Mouse (Mus musculus): Measurements from ENCODE around the gene Ceacam9.
"Not testable (repeated sequence)": the region's sequence is repeated elsewhere in the genome, so short reads cannot be mapped to it uniquely, and the experiment has no call there.

Gene Ceacam9

DNA sequence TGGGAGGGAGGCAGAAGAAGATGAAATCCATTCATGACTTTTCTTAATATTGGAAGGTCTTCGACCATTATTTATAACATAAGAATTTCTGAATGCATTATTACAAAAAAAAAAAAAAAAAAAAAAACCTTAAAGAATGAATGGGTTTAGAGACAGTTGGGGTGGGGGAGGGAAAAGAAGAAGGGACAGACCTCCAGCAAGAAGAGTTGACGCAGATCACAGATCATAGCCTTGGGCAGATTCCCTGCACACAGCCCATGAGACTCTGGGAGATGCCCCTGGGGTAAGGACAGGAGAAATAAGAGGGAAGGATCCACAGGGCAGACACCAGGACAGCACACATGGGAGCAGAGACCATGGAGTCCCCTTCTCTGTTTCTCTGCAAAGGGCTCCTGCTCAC is at the start of gene Ceacam9:
Gene Ceacam9 (plus strand): TSS at position 301 of the 400 bp plus-strand sequence.
- DNase-seq, result no peak

GRCm38 (mm10) chr7:16673823-16674222 is 47.9 kb upstream of the Ceacam9 start:
- no peak for DNase-seq

GRCm38 (mm10) chr7:16674699-16675098 is 47.0 kb upstream of the Ceacam9 start:
- DNase-seq, result not testable (repeated sequence)

GRCm38 (mm10) chr7:16675605-16676004 is 46.1 kb upstream of the Ceacam9 start, which contains the start of gene Ceacam15:
TSS of gene Ceacam15 (minus strand) at chr7:16675705.
- no peak for DNase-seq

- not testable (repeated sequence) for DNase-seq
These were observed 41.5 kb upstream of the Ceacam9 start for GRCm38 (mm10) chr7:16680194-16680593.

DNA sequence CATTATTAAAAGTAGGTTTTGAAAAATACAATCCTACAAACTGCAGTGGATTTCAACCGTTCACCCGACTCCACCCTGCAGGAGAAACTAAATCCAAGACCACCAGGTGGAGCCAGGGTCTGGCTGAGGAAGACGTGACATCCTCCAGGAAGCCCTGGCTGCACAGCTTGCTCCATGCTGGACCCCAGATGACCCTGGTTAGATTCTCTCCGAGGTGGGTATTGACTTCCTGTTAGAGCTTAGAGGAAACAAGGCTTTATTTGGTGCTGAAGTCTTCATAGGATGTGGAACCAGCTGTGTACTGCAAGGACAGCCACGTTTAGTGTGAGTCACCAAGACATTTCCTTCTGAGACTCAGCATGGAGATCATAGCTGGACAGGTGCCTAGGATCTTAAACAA is 32.5 kb upstream of the Ceacam9 start:
- DNase-seq, result no peak

- DNase-seq, result peak; percentile 46
These were observed 26.7 kb upstream of the Ceacam9 start for GRCm38 (mm10) chr7:16695025-16695424.

- DNase-seq, result no peak
These were observed 22.7 kb upstream of the Ceacam9 start for GRCm38 (mm10) chr7:16699042-16699441.

DNA sequence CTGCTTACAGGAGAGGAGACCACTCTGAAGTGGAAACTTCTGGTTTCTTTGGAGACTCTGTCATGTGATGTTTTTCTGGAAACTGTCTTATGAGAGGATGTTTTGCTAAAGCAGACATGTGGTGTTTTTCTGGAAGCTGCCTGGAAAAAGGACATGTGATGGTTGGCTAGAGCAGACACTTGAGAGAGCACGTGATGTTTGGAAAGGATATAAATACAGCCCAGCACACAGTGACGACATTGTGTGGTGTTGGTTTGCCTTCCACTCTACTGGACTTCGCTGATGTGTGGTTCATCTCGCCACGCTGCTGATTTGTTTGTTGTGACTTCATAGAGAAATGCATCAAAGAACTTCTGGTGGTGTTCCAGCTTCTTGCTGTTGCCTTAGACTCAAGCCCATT is 21.1 kb upstream of the Ceacam9 start:
- DNase-seq, result no peak

DNA sequence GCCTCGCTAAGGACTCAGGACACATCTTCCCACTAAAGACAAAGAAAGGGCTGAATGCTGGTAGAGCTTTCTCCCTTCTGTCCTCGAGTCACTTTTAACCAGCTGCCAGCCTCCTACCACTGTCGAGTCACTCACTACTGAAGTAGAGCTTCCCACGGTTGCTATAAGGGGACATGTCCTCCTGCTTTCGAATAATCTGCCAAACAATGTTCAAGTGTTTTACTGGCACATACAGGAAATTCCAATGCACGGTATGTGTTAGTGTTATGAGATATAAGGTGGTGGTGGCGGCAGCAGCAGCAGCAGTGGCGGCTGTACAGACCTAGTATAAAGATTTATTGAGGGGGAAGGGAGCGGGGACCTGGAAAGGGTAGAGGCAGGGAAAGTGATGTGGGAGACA is 15.3 kb upstream of the Ceacam9 start:
- DNase-seq, result peak; percentile 27

GRCm38 (mm10) chr7:16708244-16708643 is 13.5 kb upstream of the Ceacam9 start:
- DNase-seq, result no peak

DNA sequence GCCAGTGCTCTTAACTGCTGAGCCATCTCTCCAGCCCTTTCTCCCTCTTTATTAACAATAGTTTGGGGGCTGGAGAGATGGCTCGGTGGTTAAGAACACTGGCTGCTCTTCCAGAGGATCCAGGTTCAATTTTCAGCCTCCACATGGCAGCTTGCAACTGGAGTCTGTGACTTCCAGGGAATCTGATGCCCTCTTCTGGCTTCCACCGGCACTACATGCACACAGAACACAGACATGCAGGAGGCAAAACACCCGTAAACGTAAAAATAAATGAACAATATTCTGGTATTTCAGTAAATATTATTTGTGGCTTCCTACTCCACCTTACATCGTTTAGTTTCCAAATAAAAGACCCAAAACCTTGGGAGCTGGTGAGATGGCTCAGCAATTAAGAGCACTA is 11.1 kb upstream of the Ceacam9 start:
- no peak for DNase-seq

- no peak for DNase-seq
These were observed 8.9 kb upstream of the Ceacam9 start for GRCm38 (mm10) chr7:16712633-16713415.

DNA sequence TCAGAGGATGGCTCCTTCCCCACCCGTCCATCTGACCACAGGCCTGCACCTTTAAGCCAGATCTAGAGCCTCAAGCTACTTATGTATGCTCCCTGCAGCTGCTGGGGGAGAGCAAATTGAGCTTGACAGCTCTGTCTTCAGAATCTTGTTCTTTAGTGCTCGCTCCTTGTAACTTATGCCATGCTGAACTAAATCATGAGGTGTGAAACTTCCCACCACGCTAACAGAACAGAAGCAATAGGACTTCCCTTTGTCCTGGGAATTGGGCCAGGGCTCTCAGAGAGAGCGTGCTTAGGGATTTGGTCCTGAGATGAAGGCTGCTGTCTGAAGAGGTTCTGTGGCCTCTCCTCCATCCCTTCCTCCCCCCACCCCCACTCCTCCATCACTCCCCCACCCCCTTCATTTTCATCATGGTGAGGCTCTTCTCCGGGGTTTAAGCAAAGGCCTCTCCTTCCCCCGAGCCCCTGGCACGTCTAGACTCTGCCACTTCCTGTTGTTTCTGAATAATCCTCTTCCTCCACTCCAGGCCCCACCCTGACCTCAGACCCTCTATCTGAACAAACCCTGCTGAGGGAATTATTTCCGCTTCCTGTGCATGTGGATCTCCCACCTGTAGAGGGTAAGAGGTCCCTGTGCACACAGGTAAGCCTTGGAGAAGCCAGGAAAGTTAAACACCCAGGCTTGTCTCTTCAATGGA is 5.1 kb upstream of the Ceacam9 start:
- not testable (repeated sequence) for DNase-seq

DNA sequence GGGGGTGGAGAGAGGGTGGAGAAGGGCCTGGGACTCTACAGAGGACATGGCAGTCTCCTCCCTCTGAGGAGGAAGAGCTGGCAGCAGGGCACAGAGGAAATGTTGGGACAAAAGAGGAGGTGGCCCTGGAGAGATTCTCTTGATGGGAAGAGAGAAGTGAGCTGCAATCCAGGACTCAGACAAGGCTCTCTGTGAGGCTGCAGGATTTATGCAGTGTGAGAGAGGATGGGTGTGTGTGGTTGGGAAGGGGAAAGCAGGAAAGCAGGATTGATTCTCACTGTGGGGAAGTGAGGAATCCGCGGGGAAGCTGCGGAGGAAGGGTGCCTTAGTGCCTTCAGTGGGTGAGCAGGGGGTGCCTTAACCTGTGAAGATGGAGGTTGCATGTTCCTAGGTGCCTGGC is 761 bp downstream of the Ceacam9 start:
- DNase-seq, result not testable (repeated sequence)

DNA sequence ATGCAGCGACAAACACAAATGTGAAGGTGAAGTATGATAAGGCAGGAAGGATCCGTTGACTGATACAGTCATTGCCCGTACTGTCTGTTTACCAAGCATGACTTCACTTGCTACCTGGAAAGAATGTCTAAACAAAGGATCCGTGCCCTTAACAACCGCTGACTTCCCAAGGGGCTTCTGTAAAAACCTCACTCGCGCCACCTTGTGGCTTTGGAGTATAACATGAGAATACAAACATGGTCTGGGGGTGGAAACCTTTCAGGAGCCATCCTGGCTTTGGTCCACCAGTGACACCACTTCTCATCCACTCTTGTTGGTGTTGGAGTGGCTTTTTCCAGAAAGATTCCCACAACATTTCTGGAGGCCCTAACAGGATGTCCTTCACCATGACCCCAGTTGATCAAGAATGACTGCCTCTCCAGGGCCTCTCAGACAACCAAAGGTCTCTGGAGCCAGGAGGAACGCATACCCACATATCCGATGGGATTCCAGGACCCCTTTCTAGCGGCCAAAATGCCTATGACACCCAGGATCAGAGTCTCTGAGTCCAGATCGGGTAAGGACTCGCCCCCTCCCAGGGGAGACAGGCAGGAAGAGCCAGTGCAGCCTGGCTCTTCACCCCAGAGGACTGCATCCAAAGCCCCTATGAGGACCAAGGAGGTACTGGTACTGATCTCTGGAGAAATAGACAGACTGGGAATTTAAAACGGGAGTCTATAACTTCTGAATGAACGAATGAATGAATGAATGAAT is 7.0 kb downstream of the Ceacam9 start:
- peak; percentile 84 for DNase-seq

DNA sequence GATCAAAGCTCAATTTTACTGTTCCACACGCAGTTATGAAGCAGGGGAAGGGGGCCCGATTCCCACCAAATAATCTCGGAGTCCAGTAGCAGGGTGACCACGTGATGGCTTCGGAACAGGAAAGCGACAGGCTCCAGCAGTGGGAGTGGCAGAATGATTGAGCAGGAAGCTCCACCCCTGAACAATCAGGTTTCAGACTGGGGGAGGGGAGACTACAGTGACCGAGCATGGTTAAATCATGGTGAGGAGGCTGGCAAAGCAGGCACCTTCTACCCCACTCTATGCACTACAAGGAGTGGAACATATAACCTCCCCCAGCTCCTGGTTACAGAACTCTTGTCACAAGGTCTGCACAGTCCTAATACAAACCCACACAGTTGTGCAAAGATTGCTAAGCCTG is 7.8 kb downstream of the Ceacam9 start:
- DNase-seq, result not testable (repeated sequence)

DNA sequence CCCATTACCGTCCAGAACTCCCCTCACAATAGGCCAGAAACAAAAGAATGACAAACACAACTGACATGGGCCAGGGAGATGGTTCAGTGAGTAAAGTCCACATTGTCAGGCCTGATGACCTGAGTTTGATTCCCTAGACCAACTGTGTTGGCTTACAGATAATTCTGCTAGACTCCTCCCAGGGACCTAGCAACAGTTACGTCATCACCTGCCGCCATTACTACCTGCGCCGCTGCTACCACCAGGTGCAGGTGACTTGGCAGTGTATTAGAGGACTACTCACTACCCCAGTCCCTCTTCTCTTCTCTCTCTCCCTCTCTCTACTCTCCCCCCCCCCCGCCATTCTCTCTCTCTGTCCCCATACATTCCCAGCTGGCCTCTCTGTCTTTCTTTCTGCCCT is 9.1 kb downstream of the Ceacam9 start:
- no peak for DNase-seq

- DNase-seq, result no peak
These were observed 10.2 kb downstream of the Ceacam9 start for GRCm38 (mm10) chr7:16731893-16732422.

- no peak for DNase-seq
These were observed 15.9 kb downstream of the Ceacam9 start for GRCm38 (mm10) chr7:16737606-16738072.

- peak; percentile 95 for DNase-seq
These were observed 16.5 kb downstream of the Ceacam9 start, which contains the start of gene Ap2s1 for GRCm38 (mm10) chr7:16738073-16738696. TSS of gene Ap2s1 (plus strand) at chr7:16738410.

DNA sequence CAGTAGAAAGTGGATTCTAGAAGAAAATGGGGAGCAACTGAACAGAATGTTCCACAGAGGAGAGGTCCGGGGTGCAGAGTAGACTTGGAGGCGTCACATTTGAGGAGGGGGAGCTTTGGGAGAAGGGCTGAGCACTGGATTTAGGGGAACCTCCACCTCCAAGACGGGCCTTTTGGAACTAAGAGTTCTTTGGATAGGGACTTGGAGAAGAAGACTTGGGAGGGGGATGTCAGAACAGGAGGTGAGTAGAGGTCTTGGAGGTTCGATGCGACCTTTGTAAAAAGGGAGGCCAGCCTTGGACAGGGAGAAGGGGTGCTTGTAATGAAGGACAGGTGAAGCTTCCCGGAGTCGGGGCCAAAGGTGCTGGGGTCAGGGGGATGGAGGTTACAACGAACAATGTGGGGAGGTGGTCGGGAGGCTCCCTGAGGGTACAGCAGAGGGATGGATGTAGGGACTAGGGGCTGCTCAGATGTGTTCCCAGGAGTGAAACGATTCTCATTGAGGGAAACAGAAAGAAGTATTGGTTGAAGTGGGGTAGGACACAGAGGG is 17.4 kb downstream of the Ceacam9 start:
- no peak for DNase-seq

Measured in right cerebral cortex, postnatal 14 days (tissue).